Mouse (Mus musculus): ENCODE results near the gene Chst4.
"Not testable (repeated sequence)": the region's sequence is repeated elsewhere in the genome, so short reads cannot be mapped to it uniquely, and the experiment has no call there.

The Chst4 gene

DNA sequence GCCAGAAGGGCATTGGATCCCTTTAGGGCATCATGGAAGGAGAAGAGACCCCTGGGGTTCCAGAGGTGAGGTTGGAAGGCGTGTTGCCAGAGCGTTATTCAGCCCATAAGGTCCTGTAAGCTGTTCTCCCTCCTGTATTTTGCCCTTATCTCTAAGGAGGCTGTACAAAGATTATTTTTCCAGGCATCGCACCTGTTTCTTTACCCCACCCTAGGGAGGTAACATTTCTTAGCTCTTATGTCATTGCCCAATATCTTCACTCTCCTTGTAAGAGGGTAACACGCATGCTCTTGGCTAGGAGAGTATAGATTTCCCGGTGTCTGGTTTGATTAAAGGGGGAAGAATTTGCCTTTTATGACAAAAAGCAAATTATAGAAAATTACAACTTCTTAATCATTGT, at the start of gene Chst4:
TSS of gene Chst4 (minus strand) at position 82 of the 400 bp plus-strand sequence.
- no peak for DNase-seq

DNA sequence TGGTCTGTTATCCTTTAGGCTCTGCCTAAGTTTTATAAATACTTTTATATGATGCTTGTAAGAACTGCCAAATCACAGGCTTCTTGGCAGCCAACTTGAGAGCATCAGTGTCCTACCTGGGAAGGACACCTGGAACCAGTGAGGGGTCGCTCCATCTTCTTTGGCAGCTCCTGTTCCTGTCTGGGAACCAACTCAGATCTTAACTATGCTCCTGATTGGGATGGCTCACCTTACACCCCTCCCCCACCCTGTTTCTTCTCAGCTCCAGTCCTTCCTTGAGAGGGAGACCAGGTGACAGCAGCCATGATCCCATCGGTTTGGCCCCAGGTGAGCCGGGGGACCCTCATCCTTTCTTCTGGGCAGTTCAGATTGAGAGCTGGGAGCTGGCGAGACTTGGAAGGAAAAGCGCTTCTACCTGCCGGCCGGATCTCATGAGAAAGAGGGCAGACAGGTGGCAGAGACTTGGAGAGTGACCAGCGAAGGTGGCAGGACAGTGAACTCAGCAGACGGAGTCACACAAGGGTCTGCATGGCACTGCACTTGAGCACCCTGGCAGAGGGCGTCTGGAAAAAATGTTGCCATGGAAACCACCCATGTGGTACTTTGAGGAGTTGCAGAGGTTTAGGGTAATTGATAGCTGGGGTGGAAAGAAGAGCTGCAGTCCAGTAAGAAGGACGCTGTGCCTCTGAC, 43.0 kb upstream of the Chst4 start:
- DNase-seq: no peak

DNA sequence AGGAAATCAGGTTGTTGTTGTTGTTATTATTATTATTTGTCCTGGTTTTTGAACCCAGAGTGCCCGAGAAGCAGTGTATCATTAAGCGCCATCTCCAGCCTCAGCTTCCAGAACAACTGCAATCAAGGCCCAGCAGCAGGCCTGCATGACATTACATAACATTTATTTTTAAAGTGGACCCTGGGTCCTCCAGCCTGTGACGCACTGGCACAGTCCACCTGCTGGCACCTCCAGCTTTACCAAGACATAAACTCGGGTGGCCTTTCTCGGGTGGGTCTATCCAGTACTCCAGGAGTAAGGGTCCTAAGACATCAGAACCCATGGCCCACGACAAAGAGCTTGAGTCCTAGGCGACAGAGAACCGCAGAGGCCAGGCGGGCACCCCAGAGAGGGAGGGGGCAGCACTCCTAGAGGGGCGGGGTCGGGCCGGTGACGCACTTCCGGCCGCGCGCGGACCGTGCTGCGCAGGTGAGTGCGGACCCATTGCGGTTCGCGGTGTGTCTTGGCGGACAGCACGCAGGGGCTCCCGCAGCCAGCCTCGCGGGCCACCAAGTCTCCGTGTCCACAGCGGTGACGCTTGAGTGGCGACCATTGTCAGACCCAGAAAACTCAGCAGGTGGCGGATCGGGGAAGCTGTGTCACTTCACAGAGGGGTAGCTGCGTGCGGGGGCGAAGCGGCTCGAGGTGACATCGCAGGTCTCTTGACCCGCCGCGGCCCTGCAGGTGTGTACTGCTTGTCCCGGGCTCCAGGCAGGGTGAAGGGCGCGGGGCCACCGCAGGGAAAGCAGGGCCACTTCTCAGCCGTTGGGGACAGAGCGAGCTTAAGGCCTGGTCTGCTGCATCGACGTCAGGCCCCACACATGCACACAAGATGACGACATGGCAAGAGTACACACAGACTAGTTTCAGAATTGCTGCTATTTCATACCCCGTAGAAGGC, 40.0 kb upstream of the Chst4 start, which contains the start of gene Zfp612:
TSS of gene Zfp612 (plus strand) at position 465 of the 940 bp plus-strand sequence.
- peak; percentile 70 for DNase-seq

DNA sequence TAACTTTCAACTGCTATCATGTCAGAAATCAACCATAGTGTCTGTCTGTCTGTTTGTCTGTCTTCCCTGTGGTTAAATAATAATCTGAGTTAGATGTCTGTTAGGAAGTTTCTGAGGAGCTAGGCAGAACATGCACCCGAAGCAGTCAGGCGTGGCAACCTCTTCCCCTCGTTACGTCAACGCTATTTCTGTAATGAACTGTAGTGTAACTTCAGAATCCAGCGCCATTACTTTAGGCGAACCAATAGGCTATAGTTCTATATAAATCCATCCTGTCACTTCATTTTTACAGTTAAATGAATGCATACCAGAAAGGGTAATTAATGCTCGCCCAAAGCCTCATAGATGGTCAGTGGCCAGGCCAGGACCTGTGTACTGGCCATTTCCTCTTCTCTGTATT, 35.0 kb upstream of the Chst4 start:
- no peak for DNase-seq

- peak; percentile 73 for DNase-seq
These were observed 32.1 kb upstream of the Chst4 start for GRCm38 (mm10) chr8:110071600-110071999.

DNA sequence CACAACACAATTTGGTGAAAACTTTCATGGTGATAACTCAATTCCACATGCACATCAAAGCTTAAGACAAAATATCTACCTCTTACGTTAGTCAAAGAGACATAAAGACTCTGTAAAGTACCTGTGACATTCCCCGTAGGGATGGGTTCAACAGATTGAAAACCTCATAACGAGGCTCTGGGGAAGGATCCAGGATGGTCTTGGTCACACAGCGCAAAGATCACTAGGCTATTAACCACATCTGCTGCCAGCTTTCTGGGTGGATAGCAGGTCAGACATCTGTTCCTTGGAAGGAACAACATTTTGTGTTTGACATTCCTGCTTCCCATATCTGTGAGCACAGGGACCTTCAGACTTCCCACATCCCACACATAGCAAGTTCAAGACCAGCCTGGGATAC, 30.2 kb upstream of the Chst4 start:
- no peak for DNase-seq

DNA sequence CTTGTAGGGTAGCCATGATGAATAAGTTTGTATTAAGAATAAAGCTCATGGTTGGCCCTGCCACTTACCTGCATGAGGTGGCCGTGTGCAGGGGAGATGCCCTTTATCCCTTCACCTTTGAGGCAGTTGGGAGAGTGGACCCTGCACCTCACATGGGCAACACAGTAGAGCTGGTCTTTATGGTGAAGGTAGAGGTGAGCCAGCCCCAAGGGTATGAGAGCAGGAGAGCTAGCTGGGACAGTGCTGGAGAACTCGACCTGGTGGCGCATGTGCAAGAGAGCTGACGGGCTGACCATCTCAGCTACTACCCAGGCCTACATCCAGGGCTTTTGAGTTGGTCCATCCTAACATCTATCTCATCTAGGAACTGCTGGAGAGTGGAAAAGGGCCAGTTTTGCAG, 26.1 kb upstream of the Chst4 start:
- no peak for DNase-seq

DNA sequence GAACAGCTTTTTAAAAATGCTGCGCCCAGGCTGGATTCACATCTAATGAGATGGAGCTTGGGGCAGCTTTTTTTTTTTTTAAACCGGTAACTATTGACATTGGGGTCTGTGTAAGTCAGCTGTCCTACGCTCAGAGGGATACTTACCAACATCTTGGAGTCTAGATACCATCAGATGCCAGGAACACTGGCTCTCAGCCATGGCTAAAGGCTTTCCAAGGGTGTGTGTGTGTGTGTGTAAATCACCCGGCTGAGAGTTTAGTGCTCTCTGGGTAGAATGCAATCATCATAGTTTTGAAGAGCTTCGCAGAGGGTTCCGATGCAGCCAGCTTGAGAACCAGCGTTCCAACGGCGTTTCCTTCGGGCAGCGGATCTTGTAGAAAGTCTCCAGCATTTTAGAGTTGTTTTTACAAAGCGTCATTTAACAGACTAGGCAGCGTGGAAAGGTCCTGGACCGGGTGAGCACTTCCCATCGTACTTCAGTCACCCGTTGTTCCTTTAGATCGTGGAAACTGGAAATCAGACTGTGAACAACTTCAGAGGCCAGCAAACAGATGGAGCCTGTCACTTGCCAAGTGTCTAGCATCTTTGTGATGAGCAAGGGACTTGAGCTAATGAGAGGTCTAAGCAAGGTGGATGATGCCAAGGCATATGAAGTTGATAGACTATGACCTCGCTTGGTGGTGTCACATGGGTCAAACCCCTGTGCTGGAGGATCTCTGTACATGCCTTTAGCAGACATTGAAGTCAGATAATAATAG, 25.2 kb upstream of the Chst4 start:
- no peak for DNase-seq

- no peak for DNase-seq
These were observed 24.6 kb upstream of the Chst4 start for GRCm38 (mm10) chr8:110064161-110064560.

GRCm38 (mm10) chr8:110058207-110058606, 18.7 kb upstream of the Chst4 start:
- DNase-seq: no peak

GRCm38 (mm10) chr8:110051208-110051607, 11.7 kb upstream of the Chst4 start:
- no peak for DNase-seq

DNA sequence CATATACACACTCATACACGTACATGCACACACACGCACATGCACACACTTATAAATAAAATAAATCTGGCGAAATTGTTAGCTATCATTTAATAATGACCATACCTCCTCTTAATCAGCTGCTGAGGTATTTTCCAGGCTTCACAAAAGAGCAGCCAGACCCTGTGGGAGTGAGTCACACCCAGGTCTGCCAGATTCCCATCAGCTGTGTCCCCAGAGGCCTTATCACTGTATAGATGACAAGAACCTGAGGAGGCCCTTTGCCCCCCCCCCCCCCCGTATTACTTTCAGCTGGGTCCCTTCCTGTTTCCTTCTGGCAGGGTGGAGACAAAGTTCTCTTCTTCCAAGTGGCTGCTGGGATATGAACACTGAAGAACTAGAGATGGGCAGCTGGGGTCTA, 969 bp upstream of the Chst4 start:
- DNase-seq: no peak

DNA sequence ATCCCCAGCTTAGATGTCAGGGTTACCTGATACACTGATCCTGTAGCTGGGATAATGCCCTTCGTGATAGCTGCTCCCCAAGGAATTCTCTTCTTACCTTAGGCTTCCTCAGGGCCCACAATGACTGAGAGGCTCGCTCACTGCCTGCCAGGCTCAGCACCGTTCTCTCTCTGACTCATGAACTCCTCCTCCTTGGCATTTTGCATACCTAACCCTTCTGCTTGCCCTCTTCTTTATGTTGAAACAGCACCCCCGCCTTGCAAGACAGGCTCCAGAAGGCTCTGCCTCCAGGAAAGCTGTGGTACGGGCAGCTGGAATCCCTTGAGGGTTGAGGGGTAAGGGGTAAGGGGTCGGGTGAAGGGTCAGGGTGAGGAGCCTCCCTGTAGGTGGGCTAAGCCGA, 324 bp downstream of the Chst4 start:
- DNase-seq: no peak

DNA sequence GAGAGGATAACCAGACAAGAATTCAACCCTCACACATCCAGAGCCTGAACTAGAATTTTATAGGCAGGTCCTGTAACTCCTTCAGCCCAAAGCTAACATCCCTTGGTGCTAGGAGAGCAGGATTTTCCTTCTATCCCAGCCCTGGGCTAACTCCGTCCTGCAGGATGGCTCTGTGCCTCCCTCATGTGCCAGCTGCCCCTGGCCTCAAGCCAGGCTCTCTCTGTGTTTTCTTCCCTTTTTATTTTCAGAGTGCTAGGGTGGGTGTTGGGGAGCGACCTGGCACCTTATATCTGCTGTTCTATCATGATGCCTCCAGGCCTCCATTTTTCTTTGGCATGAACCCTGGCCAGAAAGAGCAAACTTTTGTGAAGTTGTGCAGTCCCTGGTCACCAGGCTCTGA, 3.4 kb downstream of the Chst4 start:
- no peak for DNase-seq

GRCm38 (mm10) chr8:110034331-110034730, 5.2 kb downstream of the Chst4 start:
- DNase-seq: no peak

GRCm38 (mm10) chr8:110033771-110034170, 5.8 kb downstream of the Chst4 start:
- not testable (repeated sequence) for DNase-seq

DNA sequence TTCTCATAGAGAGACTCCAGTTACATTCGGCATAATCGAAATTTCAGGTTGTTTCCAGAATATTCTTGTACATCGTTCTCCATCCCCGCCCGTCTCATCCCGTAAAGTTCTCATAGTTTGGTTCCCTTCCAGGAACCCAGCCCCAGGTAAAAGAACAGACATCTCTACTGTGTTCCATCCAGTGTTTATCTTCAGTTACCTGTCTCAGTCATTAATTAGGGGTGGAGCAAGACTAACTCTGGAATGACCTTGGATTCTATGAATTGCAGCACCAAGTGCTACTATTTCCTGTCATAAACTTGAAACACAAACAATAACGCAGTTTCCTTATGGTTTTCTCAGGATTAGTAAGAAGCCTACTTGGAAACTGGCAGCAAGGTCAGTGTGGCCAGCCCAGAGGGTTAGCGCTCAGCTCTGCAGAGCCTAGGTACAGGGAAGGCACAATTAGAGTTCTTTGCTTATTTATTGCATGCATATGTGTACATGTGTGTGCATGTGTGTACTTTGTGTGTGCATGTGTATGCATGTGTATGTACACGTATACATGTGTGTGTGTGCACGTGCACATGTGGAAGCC, 16.7 kb downstream of the Chst4 start:
- DNase-seq: no peak

- no peak for DNase-seq
These were observed 17.5 kb downstream of the Chst4 start for GRCm38 (mm10) chr8:110022081-110022480.

DNA sequence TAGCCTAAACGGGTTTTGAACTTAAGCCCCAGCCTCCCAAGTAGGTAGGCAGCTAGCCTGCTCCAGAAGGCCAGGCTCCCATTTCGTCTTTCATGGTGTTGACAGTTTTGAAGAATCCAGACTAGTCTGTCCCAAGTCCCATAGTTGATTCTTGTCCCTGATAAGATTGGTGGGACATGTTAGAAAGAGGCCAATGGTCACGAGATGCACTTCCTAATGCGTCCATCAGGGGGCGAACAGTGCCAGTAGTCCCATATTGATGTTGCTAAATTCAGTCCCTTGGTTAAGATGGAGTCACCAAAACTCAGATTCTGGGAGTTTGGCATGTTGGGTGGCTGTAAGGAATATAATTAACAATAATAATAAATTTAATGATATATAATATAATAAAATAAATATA, 28.7 kb downstream of the Chst4 start:
- DNase-seq: peak; percentile 64

DNA sequence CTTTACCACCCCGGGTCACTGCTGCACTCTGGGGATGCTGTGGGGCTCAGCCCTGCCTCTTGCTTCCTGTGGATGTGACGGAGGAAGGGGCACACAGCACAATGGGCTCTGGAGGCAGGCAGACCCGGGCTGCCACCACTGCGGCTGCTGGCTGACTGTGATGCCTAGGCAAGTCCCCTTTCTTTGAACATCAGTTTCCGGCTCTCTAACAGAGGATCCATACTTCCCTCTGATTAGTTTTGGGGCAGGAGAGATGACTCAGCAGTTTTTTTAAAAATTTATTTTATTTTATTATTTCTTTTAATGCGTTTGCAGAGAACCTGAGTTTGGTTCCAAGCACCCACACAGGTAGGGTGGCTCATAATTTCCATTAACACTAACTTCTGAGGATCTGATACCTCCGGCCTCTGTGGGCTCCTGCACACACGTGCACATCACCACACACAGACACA, 30.5 kb downstream of the Chst4 start:
- no peak for DNase-seq

DNA sequence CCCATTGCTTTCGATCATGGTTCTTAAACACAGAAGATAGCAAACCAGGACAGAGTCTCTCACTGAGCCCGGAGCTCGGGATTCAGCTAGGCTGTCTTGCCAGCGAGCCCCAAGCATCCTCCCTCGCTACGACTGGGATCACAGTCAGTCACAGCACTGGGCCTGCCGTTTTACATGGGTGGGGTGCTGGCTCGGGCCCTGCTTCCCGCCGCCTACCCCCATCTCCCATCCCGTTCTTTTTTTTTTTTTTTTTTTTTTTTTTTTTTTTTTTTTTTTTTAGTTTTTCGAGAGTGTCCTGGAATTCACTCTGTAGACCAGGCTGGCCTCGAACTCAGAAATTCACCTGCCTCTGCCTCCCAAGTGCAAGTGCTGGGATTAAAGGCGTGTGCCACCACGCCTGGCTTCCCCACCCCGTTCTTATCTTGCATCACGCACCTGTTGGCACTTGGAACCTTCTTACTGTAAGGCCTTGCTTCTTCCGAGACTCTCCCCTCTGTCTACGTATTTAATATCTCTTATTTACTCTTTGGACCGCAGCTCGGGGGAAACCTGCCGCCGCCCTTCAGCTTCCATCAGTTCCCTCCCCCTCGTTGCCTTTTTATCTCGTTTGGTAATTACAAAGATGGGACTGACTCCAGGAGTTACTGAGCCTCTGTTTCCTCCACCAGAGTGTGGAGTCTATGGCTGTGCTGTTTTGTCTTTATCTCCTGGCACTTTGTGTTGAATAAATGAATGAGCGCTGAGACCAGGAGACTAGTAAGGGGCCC, 31.1 kb downstream of the Chst4 start:
- DNase-seq: no peak
